Mouse (Mus musculus): Measurements from ENCODE around the gene Ddx55. TPM values are rescaled to one million over a fixed set of nuclear protein-coding genes. Genes with fewer than 3 reads are reported as not detected.

Ddx55 gene
- total and polyA plus RNA-seq, 2 experiments: 3.0 to 6.3 TPM

DNA sequence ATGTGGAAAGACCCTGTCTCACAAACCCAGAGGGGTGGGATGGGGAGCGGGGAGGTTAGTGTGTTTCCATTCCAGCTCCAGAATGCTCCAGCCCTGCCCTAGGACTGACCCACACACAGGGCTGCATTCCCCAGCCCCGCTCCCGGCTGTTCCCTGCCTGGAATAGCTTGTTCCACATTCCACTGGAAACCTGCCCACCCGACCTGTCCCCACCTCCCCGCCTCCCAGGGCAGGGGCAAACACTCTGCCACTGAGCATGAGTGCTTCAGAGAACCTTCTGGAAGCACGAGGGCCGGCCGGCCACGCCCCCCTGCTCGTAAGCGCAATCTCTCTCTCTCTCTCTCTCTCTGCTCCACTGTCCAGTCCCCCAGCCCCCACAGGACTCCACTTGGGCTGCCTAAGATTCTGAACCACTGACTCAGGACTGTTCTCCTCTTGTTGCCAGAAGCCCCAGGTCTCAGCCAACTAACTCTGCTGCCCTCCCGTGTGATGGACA, 42.9 kb upstream of the Ddx55 start:
- Histone ChIP-seq H3K4me3 (ENCODE audit: insufficient read depth, low read depth, low read length) (no peak overlapping the region), H3K9ac (ENCODE audit: low read depth, low read length) (no peak overlapping the region), H3K27ac (replicated peaks; ENCODE audit: insufficient read depth, low read depth, low read length) (no peak overlapping the region), H3K4me1 (ENCODE audit: control insufficient read depth, insufficient read depth, low read length) (no peaks in the 10 kb centered on the region), H3K36me3 (ENCODE audit: control insufficient read depth, insufficient read depth, low read length) (no peaks in the 10 kb centered on the region), H3K27me3 (ENCODE audit: control insufficient read depth, insufficient read depth, low read length) (no peaks in the 10 kb centered on the region), H3K79me2 (ENCODE audit: control insufficient read depth, insufficient read depth, low read length) (no peaks in the 10 kb centered on the region)
- DNase-seq (ENCODE audit: extremely low read depth, low read depth, low spot score): no peak
- 73% methylated on average over 12 of the region's 12 CpGs for WGBS
- TF ChIP-seq CTCF (IDR thresholded peaks at IDR 0.05; ENCODE audit: low read depth, low read length) (no peak), POLR2A (IDR thresholded peaks at IDR 0.05; ENCODE audit: extremely low read depth, insufficient read depth, low read length) (no peak)

- no peak for DNase-seq (ENCODE audit: extremely low read depth, low read depth, low spot score)
- Histone ChIP-seq H3K27me3 (ENCODE audit: control insufficient read depth, insufficient read depth, low read length) (no peaks in the 10 kb centered on the region), H3K4me3 (ENCODE audit: insufficient read depth, low read depth, low read length) (no peak overlapping the region), H3K9ac (ENCODE audit: low read depth, low read length) (no peak overlapping the region), H3K4me1 (ENCODE audit: control insufficient read depth, insufficient read depth, low read length) (no peaks in the 10 kb centered on the region), H3K79me2 (ENCODE audit: control insufficient read depth, insufficient read depth, low read length) (no peaks in the 10 kb centered on the region), H3K27ac (replicated peaks; ENCODE audit: insufficient read depth, low read depth, low read length) (no peak overlapping the region), H3K36me3 (ENCODE audit: control insufficient read depth, insufficient read depth, low read length) (no peaks in the 10 kb centered on the region)
- TF ChIP-seq POLR2A (IDR thresholded peaks at IDR 0.05; ENCODE audit: extremely low read depth, insufficient read depth, low read length) (no peak), CTCF (IDR thresholded peaks at IDR 0.05; ENCODE audit: low read depth, low read length) (no peak)
- WGBS: 93% methylated on average over 10 of the region's 10 CpGs
These were observed 42.1 kb upstream of the Ddx55 start for GRCm38 (mm10) chr5:124510536-124511050.

DNA sequence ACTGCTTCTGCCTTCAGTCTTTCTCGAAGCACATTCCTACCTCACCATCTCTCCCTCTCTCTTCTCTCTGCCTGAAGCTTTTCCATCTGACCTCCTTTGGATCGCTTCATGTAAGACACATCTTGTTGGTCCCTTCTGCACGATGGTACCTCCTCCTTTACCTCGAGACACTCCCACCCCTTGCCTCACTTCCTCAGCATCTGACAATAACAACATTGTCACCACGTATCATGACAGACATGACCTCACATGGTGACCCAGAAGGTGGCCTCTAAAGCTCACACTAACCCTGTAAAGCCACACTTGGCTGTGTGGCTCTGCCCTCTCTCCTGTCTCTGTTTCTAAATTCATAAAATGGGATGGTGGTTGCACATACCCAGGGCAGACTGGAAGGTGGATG, 36.9 kb upstream of the Ddx55 start:
- DNase-seq (ENCODE audit: extremely low read depth, low read depth, low spot score): no peak
- H3K36me3 ChIP-seq (ENCODE audit: control insufficient read depth, insufficient read depth, low read length): no peaks in the 10 kb centered on the region
- no peaks in the 10 kb centered on the region for H3K4me1 ChIP-seq (ENCODE audit: control insufficient read depth, insufficient read depth, low read length)
- no peak for TF ChIP-seq POLR2A (IDR thresholded peaks at IDR 0.05; ENCODE audit: extremely low read depth, insufficient read depth, low read length)
- no peak for TF ChIP-seq CTCF (IDR thresholded peaks at IDR 0.05; ENCODE audit: low read depth, low read length)
- 84% methylated on average over 5 of the region's 5 CpGs for WGBS
- H3K79me2 ChIP-seq (ENCODE audit: control insufficient read depth, insufficient read depth, low read length): no peaks in the 10 kb centered on the region
- H3K4me3 ChIP-seq (ENCODE audit: insufficient read depth, low read depth, low read length): no peak overlapping the region
- no peaks in the 10 kb centered on the region for H3K27me3 ChIP-seq (ENCODE audit: control insufficient read depth, insufficient read depth, low read length)
- H3K27ac ChIP-seq (replicated peaks; ENCODE audit: insufficient read depth, low read depth, low read length): no peak overlapping the region
- no peak overlapping the region for H3K9ac ChIP-seq (ENCODE audit: low read depth, low read length)

- 94% methylated on average over 10 of the region's 10 CpGs for WGBS
- no peak for TF ChIP-seq CTCF (IDR thresholded peaks at IDR 0.05; ENCODE audit: low read depth, low read length)
- no peak for TF ChIP-seq POLR2A (IDR thresholded peaks at IDR 0.05; ENCODE audit: extremely low read depth, insufficient read depth, low read length)
- no peak for DNase-seq (ENCODE audit: extremely low read depth, low read depth, low spot score)
- H3K4me1 ChIP-seq (ENCODE audit: control insufficient read depth, insufficient read depth, low read length): no peaks in the 10 kb centered on the region
- H3K9ac ChIP-seq (ENCODE audit: low read depth, low read length): no peak overlapping the region
- no peak overlapping the region for H3K27ac ChIP-seq (replicated peaks; ENCODE audit: insufficient read depth, low read depth, low read length)
- H3K79me2 ChIP-seq (ENCODE audit: control insufficient read depth, insufficient read depth, low read length): peaks cover 2% of the 10 kb centered on the region; the same call in 1 of the 2 replicates
- H3K36me3 ChIP-seq (ENCODE audit: control insufficient read depth, insufficient read depth, low read length): no peaks in the 10 kb centered on the region
- no peaks in the 10 kb centered on the region for H3K27me3 ChIP-seq (ENCODE audit: control insufficient read depth, insufficient read depth, low read length)
- no peak overlapping the region for H3K4me3 ChIP-seq (ENCODE audit: insufficient read depth, low read depth, low read length)
These were observed 34.0 kb upstream of the Ddx55 start for GRCm38 (mm10) chr5:124518648-124519047.

- no peak overlapping the region for H3K27ac ChIP-seq (replicated peaks; ENCODE audit: insufficient read depth, low read depth, low read length)
- no peaks in the 10 kb centered on the region for H3K27me3 ChIP-seq (ENCODE audit: control insufficient read depth, insufficient read depth, low read length)
- H3K9ac ChIP-seq (ENCODE audit: low read depth, low read length): no peak overlapping the region
- H3K4me1 ChIP-seq (ENCODE audit: control insufficient read depth, insufficient read depth, low read length): no peaks in the 10 kb centered on the region
- H3K36me3 ChIP-seq (ENCODE audit: control insufficient read depth, insufficient read depth, low read length): no peaks in the 10 kb centered on the region
- 82% methylated on average over 4 of the region's 4 CpGs for WGBS
- H3K4me3 ChIP-seq (ENCODE audit: insufficient read depth, low read depth, low read length): no peak overlapping the region
- TF ChIP-seq CTCF (IDR thresholded peaks at IDR 0.05; ENCODE audit: low read depth, low read length): no peak
- no peak for TF ChIP-seq POLR2A (IDR thresholded peaks at IDR 0.05; ENCODE audit: extremely low read depth, insufficient read depth, low read length)
- DNase-seq (ENCODE audit: extremely low read depth, low read depth, low spot score): no peak
- H3K79me2 ChIP-seq (ENCODE audit: control insufficient read depth, insufficient read depth, low read length): peaks cover 7% of the 10 kb centered on the region; the same call in 1 of the 2 replicates
These were observed 31.1 kb upstream of the Ddx55 start for GRCm38 (mm10) chr5:124521588-124521987.

DNA sequence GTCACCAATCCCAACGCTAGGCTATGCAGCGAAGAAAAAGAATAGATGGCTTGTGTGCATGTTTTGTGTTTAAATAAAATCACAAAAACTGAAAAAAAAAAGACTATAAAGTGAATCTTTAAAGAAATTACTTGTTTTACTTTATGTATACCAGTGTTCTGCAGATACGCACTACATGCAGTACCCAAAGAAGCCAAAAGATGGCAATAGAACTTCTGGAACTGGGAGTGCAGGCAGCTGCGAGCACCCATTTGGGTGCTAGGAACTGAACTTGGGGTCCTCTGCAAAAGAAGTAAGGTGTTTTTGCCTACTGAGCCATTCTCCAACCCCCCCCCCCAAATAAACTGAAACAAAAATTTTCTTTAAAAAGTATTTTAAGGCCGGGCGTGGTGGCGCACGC, 29.6 kb upstream of the Ddx55 start:
- H3K4me3 ChIP-seq (ENCODE audit: insufficient read depth, low read depth, low read length): no peak overlapping the region
- TF ChIP-seq CTCF (IDR thresholded peaks at IDR 0.05; ENCODE audit: low read depth, low read length): no peak
- H3K79me2 ChIP-seq (ENCODE audit: control insufficient read depth, insufficient read depth, low read length): peaks cover 7% of the 10 kb centered on the region; the same call in 1 of the 2 replicates
- no peaks in the 10 kb centered on the region for H3K36me3 ChIP-seq (ENCODE audit: control insufficient read depth, insufficient read depth, low read length)
- H3K27me3 ChIP-seq (ENCODE audit: control insufficient read depth, insufficient read depth, low read length): no peaks in the 10 kb centered on the region
- H3K4me1 ChIP-seq (ENCODE audit: control insufficient read depth, insufficient read depth, low read length): no peaks in the 10 kb centered on the region
- no peak overlapping the region for H3K27ac ChIP-seq (replicated peaks; ENCODE audit: insufficient read depth, low read depth, low read length)
- H3K9ac ChIP-seq (ENCODE audit: low read depth, low read length): no peak overlapping the region
- WGBS: 94% methylated on average over 8 of the region's 8 CpGs
- DNase-seq (ENCODE audit: extremely low read depth, low read depth, low spot score): no peak
